Mouse (Mus musculus): Measurements from ENCODE around the gene Sp1.

GRCm38 (mm10) chr15:102388942-102389341 is 17.0 kb upstream of the Sp1 start:
- TF ChIP-seq CTCF (IDR thresholded peaks at IDR 0.05 in 2 of 3, conservative IDR thresholded peaks at IDR 0.05 in 1 of 3; ENCODE audit: control insufficient read depth in 1 of 3, insufficient read depth in 1 of 3, low read depth in 2 of 3, low read length in 3 of 3, poor library complexity in 1 of 3, severe bottlenecking in 1 of 3), result no peak
- no peak for TF ChIP-seq TCF12 (IDR thresholded peaks at IDR 0.05; ENCODE audit: low read depth, low read length)
- no peak for TF ChIP-seq MXI1 (IDR thresholded peaks at IDR 0.05; ENCODE audit: low read depth, low read length)
- TF ChIP-seq JUND (IDR thresholded peaks at IDR 0.05; ENCODE audit: low read depth, low read length), result no peak
- no peak for TF ChIP-seq MAFK (IDR thresholded peaks at IDR 0.05; ENCODE audit: borderline replicate concordance, low read depth, low read length)
- no peak for TF ChIP-seq TAL1 (IDR thresholded peaks at IDR 0.05; ENCODE audit: low read length)
- no peak for TF ChIP-seq POLR2A (IDR thresholded peaks at IDR 0.05; ENCODE audit: control insufficient read depth in 1 of 2, insufficient read depth in 1 of 2, low read depth in 1 of 2, low read length in 2 of 2, poor library complexity in 1 of 2)
- no peak for TF ChIP-seq EP300 (IDR thresholded peaks at IDR 0.05; ENCODE audit: low read depth in 1 of 2, low read length in 2 of 2)
- TF ChIP-seq MAZ (IDR thresholded peaks at IDR 0.05; ENCODE audit: low read depth, low read length), result no peak
- TF ChIP-seq ETS1 (IDR thresholded peaks at IDR 0.05; ENCODE audit: low read depth, low read length), result no peak
- TF ChIP-seq BHLHE40 (IDR thresholded peaks at IDR 0.05; ENCODE audit: borderline replicate concordance, low read depth, low read length), result no peak
- no peak for TF ChIP-seq USF1 (IDR thresholded peaks at IDR 0.05; ENCODE audit: low read depth, low read length)
